Mouse (Mus musculus) ES-Bruce4 (cell line): Measurements from ENCODE around the gene Ccdc174. TPM values are rescaled to one million over a fixed set of nuclear protein-coding genes. Genes with fewer than 3 reads are reported as not detected.

ENCODE experiments used
- H3K27ac ChIP-seq: 2 replicates; pipeline ENCODE4 v1.5.1; 2012; ENCODE audit warnings: low read length, inconsistent platforms; ENCODE audit not compliant: insufficient read depth
- H3K27me3 ChIP-seq: 2 replicates; pipeline ENCODE4 v1.6.1; 2012; ENCODE audit warnings: mild to moderate bottlenecking, low read length, inconsistent platforms; ENCODE audit not compliant: control insufficient read depth, poor library complexity, insufficient read depth, severe bottlenecking
- H3K36me3 ChIP-seq: 2 replicates; pipeline ENCODE4 v1.6.1; 2012; ENCODE audit warnings: inconsistent platforms, mild to moderate bottlenecking, low read length, moderate library complexity; ENCODE audit not compliant: control insufficient read depth, poor library complexity, insufficient read depth, severe bottlenecking
- H3K4me1 ChIP-seq: one replicate; pipeline ENCODE4 v1.8.1; 2011; ENCODE audit warnings: low read length; ENCODE audit not compliant: control insufficient read depth, insufficient read depth
- H3K4me3 ChIP-seq: 2 replicates; pipeline ENCODE4 v1.5.1; 2011; ENCODE audit warnings: low read depth, mild to moderate bottlenecking, low read length
- H3K9ac ChIP-seq: 2 replicates; pipeline ENCODE4 v1.6.1; 2012; ENCODE audit warnings: low read depth, mild to moderate bottlenecking, inconsistent platforms; ENCODE audit not compliant: poor library complexity, severe bottlenecking
- H3K9me3 ChIP-seq: replicated peaks from 2 replicates; pipeline ENCODE4 v1.6.1; 2012; ENCODE audit warnings: mild to moderate bottlenecking, low read length, inconsistent platforms; ENCODE audit not compliant: control insufficient read depth, poor library complexity, insufficient read depth, severe bottlenecking
- CTCF ChIP-seq: IDR thresholded peaks from one replicate; pipeline ENCODE4 v1.8.1; 2011; ENCODE audit warnings: low read depth, low read length
- EP300 ChIP-seq: IDR thresholded peaks from 2 replicates; pipeline ENCODE4 v1.6.1; 2011; ENCODE audit warnings: low read depth, low read length; ENCODE audit not compliant: insufficient read depth
- POLR2A ChIP-seq: IDR thresholded peaks from one replicate; pipeline ENCODE4 v1.8.1; 2011; ENCODE audit warnings: low read length; ENCODE audit not compliant: insufficient read depth
- polyA plus RNA-seq: library from polyadenylated mRNA; stranded (reverse); fragments of >200 nt; gene quantifications from 2 replicates; pipeline ENCODE4 v1.2.4, GENCODE M21; 2011; ENCODE audit warnings: low read depth; ENCODE audit not compliant: missing spikeins, insufficient read depth, insufficient read length

The Ccdc174 gene
- polyA plus RNA-seq, 1 experiment: 20.1 TPM

GRCm38 (mm10) chr6:91852550-91852949, 25.3 kb upstream of the Ccdc174 start:
- no peak overlapping the region for H3K4me3 ChIP-seq
- H3K36me3 ChIP-seq: no peaks in the 10 kb centered on the region
- H3K4me1 ChIP-seq: no peaks in the 10 kb centered on the region
- no peaks in the 10 kb centered on the region for H3K27me3 ChIP-seq
- H3K9ac ChIP-seq: no peak overlapping the region
- H3K27ac ChIP-seq: no peak overlapping the region
- no peaks in the 10 kb centered on the region for H3K9me3 ChIP-seq
- TF ChIP-seq EP300 (no peak), CTCF (peak; percentile 7)

GRCm38 (mm10) chr6:91858339-91858738, 19.5 kb upstream of the Ccdc174 start:
- no peaks in the 10 kb centered on the region for H3K4me1 ChIP-seq
- H3K9ac ChIP-seq: no peak overlapping the region
- H3K27ac ChIP-seq: no peak overlapping the region
- H3K27me3 ChIP-seq: no peaks in the 10 kb centered on the region
- H3K36me3 ChIP-seq: no peaks in the 10 kb centered on the region
- TF ChIP-seq POLR2A (no peak), CTCF (no peak), EP300 (no peak)
- H3K9me3 ChIP-seq: no peaks in the 10 kb centered on the region
- no peak overlapping the region for H3K4me3 ChIP-seq

DNA sequence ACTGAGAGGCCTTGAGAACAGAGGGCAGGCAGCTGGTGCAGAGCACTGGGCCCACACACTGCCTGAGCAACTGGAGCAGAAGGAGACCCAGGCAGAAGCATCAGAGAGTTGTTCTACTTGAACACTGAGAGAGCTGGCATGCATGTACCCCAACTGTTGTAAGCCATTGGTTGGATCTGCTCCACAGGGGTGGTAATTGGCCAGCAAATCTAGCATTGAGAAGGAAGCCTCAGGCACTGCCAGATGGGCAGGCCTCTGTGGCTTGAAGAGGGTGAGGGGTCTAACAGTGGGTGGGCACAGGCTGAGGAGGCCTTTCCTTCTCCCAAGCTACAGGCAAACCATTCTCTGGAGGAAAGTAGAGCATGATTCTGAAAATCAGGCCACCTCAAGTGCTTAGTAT, 15.0 kb upstream of the Ccdc174 start:
- H3K36me3 ChIP-seq: no peaks in the 10 kb centered on the region
- TF ChIP-seq POLR2A: no peak
- no peak for TF ChIP-seq CTCF
- TF ChIP-seq EP300: no peak
- H3K9me3 ChIP-seq: no peaks in the 10 kb centered on the region
- no peak overlapping the region for H3K27ac ChIP-seq
- H3K4me3 ChIP-seq: no peak overlapping the region
- H3K27me3 ChIP-seq: no peaks in the 10 kb centered on the region
- H3K4me1 ChIP-seq: no peaks in the 10 kb centered on the region
- H3K9ac ChIP-seq: no peak overlapping the region

GRCm38 (mm10) chr6:91864595-91864994, 13.3 kb upstream of the Ccdc174 start:
- no peak overlapping the region for H3K9ac ChIP-seq
- TF ChIP-seq POLR2A (no peak), EP300 (no peak), CTCF (no peak)
- no peaks in the 10 kb centered on the region for H3K36me3 ChIP-seq
- no peak overlapping the region for H3K4me3 ChIP-seq
- H3K9me3 ChIP-seq: no peaks in the 10 kb centered on the region
- no peaks in the 10 kb centered on the region for H3K4me1 ChIP-seq
- H3K27ac ChIP-seq: no peak overlapping the region
- no peaks in the 10 kb centered on the region for H3K27me3 ChIP-seq

- H3K36me3 ChIP-seq: no peaks in the 10 kb centered on the region
Observed at GRCm38 (mm10) chr6:91865601-91866000, 12.3 kb upstream of the Ccdc174 start.

GRCm38 (mm10) chr6:91868091-91868490, 9.8 kb upstream of the Ccdc174 start:
- Histone ChIP-seq H3K9ac (no peak overlapping the region), H3K27ac (no peak overlapping the region), H3K9me3 (no peaks in the 10 kb centered on the region), H3K27me3 (no peaks in the 10 kb centered on the region), H3K4me1 (no peaks in the 10 kb centered on the region), H3K36me3 (no peaks in the 10 kb centered on the region), H3K4me3 (no peak overlapping the region)
- TF ChIP-seq CTCF (no peak), POLR2A (no peak), EP300 (no peak)

More at GRCm38 (mm10) chr6:91865601-91866000, 12.3 kb upstream of the Ccdc174 start:
- H3K4me1 ChIP-seq: no peaks in the 10 kb centered on the region
- no peaks in the 10 kb centered on the region for H3K27me3 ChIP-seq
- no peak overlapping the region for H3K4me3 ChIP-seq
- H3K27ac ChIP-seq: no peak overlapping the region
- TF ChIP-seq EP300 (no peak), POLR2A (no peak), CTCF (no peak)
- no peak overlapping the region for H3K9ac ChIP-seq
- no peaks in the 10 kb centered on the region for H3K9me3 ChIP-seq
